Mouse (Mus musculus) urinary bladder, adult 18-20 months (tissue): Measurements from ENCODE around the gene Cacna2d3.
A peak's percentile ranks its signal among the peaks of the same experiment; 100 is the strongest.

Source experiments
- DNase-seq, 2 experiments: peaks; one replicate each; pipeline ENCODE4 v3.0.0; 2022; ENCODE audit warnings: low spot score in 2 of 2, mixed read lengths in 2 of 2

The Cacna2d3 gene

DNA sequence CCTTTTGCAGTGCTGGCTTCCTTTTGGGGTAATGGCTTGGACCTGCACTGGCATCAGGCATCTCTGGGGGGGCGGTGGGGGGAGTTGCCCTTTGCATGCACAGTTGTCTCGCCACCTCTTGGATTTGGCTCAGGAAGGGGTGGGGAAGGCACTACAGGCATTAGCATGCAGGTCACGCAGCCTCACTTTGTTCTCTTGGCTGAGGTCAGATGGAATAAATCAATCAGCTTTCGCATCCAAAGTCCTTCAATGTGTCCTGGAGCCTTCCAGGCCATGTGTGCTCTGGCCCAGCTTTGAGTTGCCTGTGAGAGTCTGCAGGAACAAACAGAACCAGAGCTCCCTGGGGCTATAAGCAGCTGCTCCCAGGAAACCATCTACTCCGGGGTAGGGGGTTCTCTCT is 705.8 kb downstream of the Cacna2d3 start:
- no peak for DNase-seq

DNA sequence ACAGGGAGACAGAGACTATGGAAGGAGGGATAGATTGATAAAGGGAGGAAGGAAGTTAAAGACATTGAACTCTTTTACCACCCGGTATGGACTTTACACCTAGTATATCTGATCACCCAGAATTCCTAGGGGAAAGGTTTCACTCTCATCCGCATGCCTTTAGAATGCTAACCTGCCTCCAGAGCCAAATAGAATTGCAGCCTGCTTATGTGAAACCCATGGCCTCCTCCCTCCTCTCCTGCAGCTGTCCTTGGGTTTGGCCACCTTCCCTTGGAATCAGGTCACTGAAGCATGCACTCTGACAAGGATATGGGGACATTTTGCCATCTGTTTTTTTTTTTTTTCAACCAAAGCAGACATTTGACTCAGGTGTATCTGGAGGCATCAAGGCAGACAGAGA is 707.0 kb downstream of the Cacna2d3 start:
- no peak for DNase-seq

DNA sequence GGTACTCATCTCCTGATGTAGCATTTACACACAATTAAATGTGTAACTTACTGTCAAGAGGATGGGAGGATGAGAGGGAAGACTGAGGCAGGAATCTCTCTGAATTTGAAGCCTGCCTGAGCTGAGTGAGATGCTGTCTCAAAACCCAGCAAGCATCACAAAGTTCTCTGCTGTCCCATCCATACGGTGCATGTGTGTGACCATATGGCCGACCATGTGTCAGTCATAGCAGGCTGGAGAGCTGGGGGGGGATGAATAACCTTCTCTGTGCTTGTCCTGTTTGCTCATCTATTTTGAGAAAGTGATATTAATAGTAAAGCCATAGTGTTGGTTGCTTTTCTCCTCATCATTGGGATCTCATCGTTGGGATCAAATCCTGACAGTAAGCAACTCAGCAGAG is 708.5 kb downstream of the Cacna2d3 start:
- no peak for DNase-seq

DNA sequence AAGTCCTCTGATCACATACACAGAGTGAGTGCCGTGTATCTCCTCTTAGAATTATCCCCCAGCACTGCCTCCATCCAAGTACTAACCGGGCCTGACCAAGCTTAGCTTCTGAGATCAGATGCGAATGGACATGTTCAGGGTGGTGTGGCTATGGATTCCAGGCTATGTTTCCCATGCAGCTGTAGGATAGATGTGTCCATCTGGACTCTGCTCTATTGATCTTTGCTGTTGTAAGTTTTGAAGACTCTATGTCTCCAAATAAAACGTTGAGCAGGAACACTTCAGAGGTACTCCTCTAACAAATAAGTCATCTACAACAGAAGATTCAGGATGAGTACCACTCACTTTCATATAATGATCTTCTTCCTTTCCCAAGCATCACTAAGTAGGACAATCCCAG is 712.0 kb downstream of the Cacna2d3 start:
- DNase-seq: no peak

DNA sequence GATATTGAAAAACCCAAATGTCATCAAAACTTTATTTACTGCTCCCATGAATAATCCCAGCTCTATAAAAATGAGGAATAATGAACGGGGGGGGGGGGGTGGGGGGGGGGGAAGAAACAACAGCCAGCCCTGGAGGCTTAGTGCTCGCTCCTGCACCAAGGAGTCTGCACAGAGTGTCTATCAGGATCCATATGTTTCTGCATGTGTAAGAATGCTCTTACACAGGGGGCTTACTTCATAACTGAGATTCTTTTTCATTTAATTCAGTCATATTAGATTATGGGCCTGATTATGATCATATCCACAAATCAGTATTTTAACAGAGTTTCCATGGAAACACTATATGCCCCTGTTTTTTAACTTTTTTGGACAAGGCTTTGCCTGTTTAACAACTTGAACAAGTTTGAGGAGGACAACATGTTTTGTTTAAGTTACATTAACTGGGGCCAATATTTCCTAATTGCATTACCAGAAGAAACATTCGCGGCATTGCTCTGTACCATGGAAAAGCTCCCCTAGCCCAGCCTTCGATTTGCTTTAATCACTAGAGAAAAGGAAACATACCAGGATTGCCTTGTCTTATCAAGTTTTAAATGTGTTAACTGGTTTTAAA is 716.3 kb downstream of the Cacna2d3 start:
- no peak for DNase-seq

DNA sequence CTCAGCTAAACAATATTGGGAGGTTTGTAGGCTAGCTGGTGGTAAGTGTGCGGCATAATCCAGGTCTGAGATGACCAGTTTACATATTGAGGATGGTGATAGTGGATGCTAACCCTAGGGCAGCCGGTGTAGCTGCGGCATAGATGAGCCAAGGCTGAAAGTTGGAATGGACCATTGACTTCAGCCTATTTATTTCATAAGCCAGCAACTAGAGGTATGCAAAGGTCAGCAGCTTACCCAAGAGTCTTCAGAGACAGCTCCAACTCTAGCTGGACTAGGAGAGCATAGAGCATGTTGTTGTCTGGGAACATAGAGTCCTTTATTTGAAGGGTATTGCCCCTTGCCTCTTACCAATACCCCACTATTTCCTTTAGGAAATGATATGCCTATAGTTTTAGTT is 725.1 kb downstream of the Cacna2d3 start:
- no peak for DNase-seq

DNA sequence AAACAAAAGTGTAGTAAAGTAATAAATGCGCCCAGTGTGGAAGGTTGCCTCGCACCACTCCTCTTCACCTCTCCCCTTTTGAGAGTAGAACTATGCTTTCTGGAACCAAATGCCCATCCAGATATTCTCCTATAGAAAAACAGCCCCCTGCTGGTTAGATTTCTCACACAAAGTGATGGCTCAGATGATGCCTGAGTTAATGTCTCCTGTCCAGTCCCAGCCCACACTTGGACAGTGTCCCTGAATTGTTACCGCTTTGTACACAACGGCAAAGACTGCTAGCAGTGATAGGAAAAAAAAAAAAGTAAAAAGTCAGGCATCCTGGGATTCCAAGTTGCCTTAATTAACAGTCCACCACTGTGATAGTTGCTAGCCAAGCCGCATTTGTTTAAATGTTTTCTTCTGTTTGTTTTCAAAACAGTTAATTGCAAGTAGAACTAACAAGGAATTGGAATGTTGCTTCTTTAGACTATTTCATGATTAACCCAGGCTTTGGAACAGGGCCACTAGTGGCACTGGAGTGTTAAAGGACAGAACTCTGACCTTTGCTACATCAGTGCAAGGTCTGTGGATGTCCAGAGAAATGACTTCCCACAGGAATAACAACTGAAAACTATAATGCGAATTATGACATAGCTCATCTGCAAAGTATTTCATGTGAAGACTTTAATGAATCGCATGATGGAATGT is 733.3 kb downstream of the Cacna2d3 start:
- DNase-seq: no peak

DNA sequence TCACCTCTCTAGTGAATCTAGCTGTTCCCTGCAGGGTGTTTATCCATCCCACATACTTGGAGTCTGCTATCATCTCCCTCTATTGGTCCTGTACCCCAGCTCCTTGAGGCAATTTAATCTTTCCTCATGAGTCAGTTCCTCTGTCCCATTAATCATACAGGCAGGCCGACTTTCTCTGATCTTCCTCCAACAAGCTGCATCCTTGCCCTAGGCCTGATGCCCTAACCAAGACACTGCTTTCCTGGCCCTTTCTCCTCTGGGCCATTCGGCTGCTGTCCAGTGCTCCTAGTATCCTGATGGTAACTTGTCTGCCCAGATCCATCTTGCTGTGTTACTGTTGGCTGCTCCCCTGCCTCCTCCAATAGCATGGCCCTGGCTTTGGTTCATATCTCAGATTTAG is 737.4 kb downstream of the Cacna2d3 start:
- DNase-seq: peak in 1 of 2 experiments; percentile 6

DNA sequence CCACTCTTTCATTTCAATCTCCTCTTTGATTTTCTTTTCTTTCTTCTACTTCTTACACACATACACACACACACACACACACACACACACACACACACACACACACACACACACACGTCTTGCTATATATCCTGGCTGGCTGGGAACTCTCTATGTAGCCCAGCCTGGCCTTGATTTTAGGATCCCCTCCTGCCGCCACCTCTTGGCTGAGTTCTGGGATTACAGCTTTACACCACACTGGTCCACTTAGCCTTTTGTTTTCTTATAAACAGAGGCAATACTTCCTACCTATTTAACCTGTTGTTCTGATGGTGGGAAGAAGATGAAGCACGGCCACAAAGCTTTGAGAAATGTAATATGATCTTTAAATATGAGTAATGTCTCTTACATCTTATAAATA is 741.2 kb downstream of the Cacna2d3 start:
- no peak for DNase-seq

DNA sequence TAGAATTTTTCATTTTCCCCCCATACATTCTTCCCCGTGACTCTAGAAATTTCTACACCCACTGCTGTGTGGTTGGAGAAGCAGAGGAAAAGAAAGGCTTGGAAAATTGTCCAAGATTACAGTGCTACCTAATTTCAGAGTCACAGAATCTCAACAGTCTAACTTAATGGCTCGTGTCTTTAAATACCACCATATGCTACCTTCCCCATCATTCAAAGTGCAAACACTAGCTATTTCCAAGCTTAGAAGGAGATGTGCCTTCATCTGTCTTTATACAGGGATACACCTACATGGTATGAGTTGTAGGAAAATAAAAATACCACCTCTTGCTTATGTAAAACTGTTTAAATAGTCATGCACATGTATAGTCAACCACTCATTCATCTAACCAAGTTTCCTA is 742.4 kb downstream of the Cacna2d3 start:
- DNase-seq: no peak

DNA sequence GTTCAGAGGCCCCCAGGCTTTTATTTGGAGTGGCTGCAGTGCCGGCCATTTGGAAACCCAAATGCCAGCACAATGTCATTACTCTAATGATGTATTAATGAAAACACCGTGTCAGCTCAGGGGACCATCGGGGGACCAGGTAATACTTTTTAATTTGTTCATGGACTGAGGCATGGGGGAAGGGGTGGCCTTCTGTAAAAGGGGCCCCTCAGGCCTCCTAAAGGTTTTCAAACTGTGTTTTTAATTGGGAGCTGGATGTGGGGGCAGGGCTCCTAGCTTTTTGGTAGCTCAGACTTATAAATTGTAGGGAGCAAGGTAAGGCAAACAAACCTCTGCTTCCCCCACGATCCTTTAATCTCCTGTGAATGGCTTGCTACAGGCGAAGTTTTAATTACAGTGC is 749.0 kb downstream of the Cacna2d3 start:
- DNase-seq: no peak

DNA sequence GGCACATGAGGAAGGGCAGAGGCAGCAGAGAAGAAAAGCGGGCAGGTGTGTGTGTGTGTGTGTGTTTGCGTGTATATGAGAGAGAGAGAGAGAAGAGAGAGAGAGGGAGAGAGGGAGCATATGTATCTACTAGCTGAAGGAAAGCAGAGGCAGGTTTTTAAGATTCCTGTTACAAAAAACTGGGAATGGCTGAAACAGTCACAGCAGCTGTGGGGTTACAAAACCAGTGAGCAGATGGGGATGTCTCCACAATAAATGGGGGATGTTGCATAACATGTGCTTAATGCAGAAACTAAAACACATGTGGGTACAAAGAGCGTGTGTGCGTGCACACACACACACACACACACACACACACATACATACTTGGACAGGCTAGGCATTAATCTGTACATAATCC is 752.4 kb downstream of the Cacna2d3 start:
- no peak for DNase-seq

DNA sequence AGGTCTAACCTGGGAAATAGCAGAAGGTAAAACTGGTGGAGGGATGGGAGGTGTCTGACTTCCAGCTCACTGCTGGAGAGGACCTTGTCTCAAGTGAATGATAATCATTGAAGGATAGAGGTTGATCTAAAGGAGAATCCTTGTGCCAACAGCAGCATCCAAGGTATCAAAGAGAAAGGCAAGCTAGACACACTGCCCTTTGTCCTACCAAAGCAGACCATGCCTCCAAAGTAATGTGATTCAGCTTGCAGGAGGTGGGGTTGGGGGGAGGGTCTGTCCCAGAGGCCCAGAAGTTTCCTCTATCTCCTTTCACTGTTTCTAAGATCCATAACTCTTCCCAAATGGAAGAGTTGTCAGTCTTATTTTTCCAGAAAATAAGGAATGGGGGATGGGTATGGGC is 754.8 kb downstream of the Cacna2d3 start:
- no peak for DNase-seq

DNA sequence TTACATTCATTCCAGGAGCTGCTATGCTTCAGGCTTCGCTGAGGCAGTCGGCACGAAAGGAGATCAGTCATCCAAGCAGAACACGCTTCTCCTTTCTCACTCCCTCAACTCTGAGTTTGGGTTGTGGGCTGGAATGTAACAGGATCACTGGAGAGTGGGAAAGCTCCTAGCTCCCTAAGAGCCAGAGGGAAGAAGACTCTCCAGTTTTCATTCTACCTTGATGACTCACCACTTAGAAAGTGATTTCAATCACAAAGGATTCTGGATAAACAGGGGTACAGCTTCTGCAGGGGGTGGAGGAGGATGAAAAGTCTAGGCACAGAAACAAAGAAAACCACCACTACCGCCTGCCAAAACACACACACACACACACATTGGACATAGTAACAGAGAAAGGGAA is 760.3 kb downstream of the Cacna2d3 start:
- no peak for DNase-seq

DNA sequence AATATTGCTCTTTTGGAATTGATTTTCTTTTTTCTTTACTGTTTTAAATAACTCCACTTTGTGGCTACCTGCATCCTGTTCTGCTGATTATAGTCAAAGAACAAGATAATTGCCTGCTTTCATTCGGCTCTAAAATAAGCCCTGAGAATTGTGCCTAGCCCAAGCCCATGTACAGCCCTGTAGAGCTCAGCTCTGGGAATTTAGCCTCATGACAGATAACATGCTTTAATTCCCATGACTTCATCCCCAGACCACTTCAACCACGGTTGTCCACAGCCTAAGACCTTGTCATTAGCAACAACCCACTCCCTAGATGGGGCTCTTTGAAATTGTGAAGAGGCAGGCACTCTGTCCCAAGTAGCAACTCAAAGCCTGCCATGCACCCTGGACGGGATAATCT is 762.6 kb downstream of the Cacna2d3 start:
- DNase-seq: no peak

DNA sequence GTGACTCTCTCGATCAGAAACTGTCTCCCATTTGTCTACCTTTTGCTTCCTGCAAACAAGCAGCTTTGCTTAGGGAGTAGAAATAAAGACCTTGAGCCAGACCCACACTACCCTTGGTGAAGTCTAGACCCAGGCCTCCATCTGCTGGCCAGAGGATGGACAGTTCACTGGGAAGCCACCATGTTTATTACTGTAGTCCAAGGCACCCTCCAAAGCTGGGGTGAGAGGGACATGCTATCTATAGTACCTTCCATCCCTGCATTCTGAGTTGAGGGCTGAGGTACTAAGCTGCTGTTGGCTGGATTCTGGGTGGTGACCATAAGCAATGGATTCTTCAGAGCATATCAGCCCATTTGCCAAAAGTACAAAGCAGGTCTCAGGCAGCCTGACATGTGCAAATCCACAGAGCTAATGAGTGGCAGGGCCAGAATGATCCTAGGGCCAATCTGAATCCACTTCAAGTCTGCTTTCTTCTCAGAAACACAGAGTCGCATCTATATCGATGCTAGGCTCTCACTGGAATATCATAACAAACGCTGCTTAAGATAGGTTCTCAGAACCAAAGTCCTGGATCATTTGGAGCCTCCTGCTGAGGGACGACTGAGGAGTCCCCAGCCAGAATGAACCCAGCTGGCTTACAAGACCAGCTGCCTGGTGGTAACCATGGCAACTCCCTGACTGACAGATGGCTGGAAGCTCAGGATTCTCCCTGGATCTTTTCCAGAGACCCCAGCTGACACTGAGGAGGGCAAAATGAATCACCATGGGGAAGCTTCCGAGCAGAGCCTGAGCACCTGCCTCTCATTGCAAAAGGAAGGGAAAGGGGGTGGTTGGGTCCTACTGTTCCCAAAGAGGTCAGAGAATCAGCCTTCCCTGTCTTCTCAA is 763.3 kb downstream of the Cacna2d3 start:
- DNase-seq: no peak

DNA sequence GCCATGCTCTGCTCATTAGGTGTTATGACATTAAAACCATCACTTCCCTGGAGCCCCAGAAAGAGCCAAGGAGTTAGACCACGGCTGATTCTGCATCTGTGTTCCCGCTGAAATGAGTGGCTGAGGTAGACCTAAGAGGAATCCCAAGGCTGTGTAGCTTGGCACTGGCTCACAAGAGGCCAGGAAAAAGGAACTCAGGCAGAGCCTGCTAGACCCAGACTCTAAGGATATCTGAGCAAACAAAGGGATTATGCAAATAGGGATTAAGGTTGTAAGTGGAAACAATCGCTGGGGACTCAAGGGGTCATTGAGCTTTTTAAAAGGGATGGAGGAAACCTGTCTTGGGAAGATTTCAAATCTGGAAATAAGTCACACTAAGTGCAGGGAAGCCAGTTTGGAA is 766.5 kb downstream of the Cacna2d3 start:
- DNase-seq: no peak

DNA sequence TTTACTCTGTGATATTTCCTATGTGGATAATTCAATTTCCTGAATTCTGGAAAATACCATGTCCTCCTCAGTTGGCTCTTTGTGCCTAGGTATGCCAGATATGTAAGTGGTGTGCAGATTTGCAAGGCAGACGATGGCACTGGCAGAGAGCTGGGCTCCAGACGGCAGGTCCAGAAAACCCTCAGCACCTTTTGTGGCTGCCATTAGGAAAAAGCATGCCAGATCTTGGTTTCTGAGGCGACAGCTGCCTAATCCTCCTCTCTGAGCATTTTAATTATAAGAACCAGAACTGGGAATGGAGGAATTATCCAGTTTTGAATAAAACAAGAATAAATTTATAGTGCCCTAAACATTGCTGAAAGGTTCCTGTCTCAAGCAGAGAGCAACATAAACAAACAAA is 767.1 kb downstream of the Cacna2d3 start:
- DNase-seq: no peak

DNA sequence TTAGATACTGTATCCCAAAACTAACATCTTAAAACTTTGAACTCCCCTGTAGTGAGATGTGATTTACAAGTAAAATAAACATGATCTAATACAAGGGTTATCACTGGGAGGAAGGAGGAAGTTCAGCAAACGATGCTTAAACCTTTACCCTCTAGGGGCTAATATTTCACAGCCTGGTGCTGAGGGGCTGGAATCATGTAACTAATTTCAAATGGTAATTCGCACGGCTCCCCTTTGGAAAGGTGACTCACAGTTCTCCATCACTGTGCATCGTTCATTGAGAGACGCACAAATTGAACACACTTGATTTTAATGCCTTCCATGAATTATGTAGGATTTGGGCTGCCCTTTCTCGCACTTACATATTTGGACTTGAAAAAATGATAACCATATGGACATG is 767.6 kb downstream of the Cacna2d3 start:
- DNase-seq: no peak

DNA sequence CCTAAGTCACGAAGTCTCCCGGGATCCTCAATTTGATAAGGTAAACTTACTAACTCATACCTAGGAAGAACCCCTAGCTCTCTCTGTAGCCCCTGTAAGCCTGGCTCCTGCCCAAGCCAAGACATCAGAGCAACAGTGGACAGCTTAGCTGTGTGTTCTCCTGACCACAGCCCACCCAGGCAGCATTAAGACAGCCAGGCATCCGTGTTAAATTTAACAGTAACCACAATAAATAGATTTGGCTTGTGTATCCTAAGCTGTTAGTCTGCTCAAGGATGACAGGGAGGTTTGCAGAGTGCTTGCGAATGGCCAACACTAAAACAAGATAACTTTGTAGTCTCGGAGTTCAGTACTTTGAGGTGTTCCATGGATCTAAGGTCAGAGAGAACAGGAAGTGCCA is 768.3 kb downstream of the Cacna2d3 start:
- no peak for DNase-seq

DNA sequence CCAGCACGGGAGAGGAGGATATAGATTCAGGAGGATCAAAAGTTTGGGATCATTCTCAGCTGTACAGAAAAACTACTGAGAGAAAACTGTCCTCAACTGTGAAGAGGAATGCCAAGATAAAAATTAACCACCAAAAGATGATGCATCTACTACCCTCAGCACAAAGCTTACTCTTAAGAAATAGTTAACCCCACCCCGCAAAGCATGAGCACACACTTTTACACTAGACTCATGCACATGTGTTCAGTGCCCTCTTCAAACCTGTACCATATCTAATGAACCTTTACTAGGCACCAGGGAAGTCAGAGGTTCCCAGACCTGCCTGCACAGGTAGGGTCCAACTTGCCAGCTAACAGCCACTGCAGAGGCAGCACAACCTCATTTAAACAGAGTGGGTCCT is 771.2 kb downstream of the Cacna2d3 start:
- DNase-seq: no peak

DNA sequence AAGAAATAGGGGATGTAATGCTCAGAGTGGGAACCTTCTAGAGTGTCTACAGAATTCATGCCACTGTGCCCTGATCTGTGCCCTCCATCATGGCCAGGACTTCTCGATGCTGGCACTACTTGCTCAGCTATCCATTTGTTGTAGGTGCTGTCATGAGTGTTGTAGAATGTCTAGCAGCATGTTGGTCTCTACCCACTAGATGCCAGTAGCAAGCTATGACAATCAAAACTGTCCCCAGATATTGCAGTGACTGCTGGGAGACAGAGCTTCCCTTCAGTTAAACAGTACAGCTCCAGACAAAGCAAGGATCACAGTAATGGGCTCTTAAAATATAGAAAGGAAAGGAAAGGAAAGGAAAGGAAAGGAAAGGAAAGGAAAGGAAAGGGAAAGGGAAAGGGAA is 771.9 kb downstream of the Cacna2d3 start:
- DNase-seq: no peak
